Mouse (Mus musculus) cerebellum, adult 18-20 months (tissue): ENCODE data around the gene Ugt1a5.
A peak's percentile ranks its signal among the peaks of the same experiment; 100 is the strongest.
"Not testable (repeated sequence)": the region's sequence is repeated elsewhere in the genome, so short reads cannot be mapped to it uniquely, and the experiment has no call there.

ENCODE experiments used
- DNase-seq, 2 experiments: peaks; one replicate each; pipeline ENCODE4 v3.0.0; 2021

Gene Ugt1a5

DNA sequence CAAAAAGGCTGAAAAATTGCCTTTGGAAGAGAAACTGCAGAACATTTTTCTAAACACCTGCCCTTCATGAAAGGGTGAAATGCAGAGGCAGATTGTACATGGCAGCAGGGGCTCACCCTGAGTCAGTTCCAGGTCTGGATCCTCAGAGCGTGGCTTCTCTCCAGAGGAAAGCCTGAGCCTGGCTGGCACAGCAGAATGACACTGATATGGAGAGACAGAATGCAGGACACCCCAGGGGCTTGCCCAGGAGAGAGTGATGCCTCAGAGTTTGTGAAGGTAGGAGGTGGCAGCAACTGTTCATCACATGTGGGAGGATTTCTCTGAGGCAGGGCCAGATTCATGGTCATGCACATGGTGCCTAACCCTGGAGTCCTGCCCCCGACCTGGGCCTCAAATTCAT is 34.2 kb downstream of the Ugt1a5 start:
- peak; percentile 57 to 59 for DNase-seq

DNA sequence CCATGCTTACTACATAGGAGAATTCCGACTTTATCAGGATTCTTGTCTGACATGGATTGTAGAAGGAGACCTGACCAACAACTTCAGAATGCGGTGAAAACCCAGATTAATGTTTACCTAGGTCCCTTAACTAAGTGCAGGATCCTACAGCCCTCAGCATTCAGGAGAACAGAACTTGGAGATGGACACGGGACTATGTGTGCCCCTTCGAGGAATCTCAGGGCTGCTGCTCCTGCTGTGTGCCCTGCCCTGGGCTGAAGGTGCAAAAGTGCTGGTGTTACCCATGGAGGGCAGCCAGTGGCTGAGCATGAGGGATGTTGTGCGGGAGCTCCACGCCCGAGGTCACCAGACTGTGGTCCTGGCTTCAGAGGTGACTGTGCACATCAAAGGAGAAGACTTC is 34.6 kb downstream of the Ugt1a5 start, which contains the start of gene Ugt1a2:
Gene Ugt1a2 (plus strand): TSS at position 146 of the 400 bp plus-strand sequence.
- DNase-seq = peak in 1 of 2 experiments; percentile 6

- peak; percentile 89 to 92 for DNase-seq
Observed at GRCm38 (mm10) chr1:88205294-88205922, 39.6 kb downstream of the Ugt1a5 start, which contains the start of gene Dnajb3. TSS of gene Dnajb3 (minus strand) at chr1:88205782.

- no peak for DNase-seq
Observed at GRCm38 (mm10) chr1:88206843-88207479, 41.1 kb downstream of the Ugt1a5 start.

DNA sequence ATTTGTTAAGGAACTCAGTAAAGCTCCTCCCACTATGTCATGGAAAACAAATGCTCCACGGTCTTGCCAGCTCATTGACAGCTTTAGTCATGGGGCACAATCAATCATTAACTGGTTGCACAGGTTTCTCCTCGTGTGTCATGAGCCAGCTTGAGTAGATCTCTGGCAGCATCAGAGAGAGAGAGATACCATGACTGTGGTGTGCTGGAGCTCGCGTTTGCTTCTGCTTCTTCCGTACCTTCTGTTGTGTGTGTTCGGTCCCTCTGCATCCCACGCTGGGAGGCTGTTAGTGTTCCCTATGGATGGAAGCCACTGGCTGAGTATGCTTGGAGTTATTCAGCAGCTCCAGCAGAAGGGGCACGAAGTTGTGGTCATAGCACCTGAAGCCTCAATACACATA is 46.0 kb downstream of the Ugt1a5 start, which contains the start of gene Ugt1a1:
Gene Ugt1a1 (plus strand): TSS at position 148 of the 400 bp plus-strand sequence.
- no peak for DNase-seq

- no peak for DNase-seq
Observed at GRCm38 (mm10) chr1:88212341-88213045, 46.7 kb downstream of the Ugt1a5 start.

DNA sequence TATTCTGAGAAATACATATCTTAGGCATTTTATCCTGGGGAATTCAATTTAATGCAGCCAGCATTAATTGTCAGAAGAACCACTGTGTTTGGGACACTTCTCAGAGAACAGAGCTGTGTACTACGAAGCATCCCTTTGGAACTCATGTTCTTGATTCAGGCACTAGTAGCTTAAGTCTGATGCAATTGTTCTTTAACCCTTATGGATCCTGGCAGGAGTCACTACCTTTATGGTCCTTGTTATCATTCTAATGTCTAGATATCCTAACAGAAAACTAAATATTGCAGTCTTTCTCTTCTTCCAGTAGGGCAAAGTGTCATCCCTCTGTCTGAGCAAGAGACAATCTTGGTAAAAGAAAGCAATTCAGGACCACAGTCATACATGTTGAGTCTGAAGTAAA is 47.2 kb downstream of the Ugt1a5 start:
- no peak for DNase-seq

DNA sequence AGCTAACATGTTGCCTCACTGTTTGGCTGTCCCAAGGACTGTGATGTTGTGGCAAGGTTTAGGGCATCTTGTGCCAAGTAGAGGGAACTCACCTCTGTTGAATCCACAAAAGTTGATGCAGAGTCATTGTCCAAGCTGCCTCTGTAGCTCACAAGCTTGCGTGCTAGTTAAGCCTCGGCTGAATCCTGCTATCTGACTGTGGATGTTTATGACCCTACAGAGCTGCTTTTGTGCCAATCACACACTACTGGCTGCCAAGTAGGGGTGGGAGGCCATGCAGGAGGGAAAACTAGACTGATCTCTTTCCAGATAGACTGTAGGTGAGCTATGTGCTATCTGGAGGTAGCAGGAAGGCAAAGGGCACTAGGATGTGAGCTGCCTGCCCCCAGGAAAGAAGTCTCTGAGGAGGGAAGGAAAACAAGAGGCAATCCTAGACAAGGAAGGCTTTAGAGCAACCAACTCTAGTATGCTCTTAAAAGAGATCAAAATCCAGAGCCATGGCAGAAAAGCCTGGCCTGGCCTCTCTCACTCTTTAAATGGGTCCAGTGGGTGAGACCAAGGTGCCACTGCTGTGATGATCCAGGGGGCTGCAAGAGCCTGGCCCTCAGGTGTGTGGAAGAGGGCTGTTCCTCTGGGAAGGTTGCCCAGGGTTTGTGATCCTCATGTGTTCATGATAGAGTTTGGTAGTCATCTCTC is 48.1 kb downstream of the Ugt1a5 start:
- no peak for DNase-seq

DNA sequence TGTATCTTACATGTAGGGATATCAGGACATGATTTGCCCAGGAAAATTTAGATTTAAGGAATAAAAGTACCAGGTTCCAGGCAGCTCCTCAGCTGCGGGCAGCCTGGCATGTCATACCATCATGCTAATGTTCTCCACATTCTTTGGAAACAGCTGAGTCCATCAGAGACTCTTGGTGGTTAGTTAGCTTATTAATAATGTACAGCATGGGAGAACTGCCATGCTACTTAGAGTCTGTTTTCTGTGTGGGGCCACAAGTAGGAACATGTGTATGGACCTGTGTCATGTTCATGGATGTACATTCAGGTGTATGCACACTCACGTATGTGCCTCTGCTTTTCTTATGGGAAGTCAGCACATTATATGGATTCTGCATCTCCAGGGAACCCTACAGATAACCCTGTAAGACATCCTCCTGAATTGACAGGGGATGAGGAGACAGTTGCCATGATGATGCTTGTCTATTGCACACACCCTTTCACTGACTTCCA is 48.7 kb downstream of the Ugt1a5 start:
- DNase-seq = no peak

GRCm38 (mm10) chr1:88215466-88216380 is 49.9 kb downstream of the Ugt1a5 start:
- DNase-seq = no peak

GRCm38 (mm10) chr1:88216551-88216950 is 50.7 kb downstream of the Ugt1a5 start:
- no peak for DNase-seq

DNA sequence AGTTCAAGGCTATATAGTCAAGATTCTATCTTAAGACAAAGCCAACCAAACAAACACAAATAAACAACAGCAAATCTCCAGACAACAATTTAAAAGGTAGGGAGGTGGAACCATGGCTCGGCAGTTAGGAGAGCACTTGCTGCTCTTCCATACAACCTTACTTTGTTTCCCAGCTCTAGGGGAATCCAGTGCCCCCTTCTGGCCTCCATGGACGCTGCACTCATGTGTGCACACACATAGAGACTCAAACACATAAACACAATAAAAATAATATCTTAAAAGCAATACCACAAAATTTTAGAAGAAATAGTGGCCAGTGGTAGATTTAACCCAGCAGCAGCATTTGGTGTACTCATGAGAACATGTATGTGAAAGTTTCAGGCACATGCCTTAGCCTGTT is 51.3 kb downstream of the Ugt1a5 start:
- no peak for DNase-seq

GRCm38 (mm10) chr1:88217576-88217975 is 51.8 kb downstream of the Ugt1a5 start:
- DNase-seq = no peak

GRCm38 (mm10) chr1:88218051-88218450 is 52.2 kb downstream of the Ugt1a5 start:
- no peak for DNase-seq

GRCm38 (mm10) chr1:88218591-88218990 is 52.8 kb downstream of the Ugt1a5 start:
- DNase-seq = no peak

- no peak for DNase-seq
Observed at GRCm38 (mm10) chr1:88219054-88219453, 53.2 kb downstream of the Ugt1a5 start.

DNA sequence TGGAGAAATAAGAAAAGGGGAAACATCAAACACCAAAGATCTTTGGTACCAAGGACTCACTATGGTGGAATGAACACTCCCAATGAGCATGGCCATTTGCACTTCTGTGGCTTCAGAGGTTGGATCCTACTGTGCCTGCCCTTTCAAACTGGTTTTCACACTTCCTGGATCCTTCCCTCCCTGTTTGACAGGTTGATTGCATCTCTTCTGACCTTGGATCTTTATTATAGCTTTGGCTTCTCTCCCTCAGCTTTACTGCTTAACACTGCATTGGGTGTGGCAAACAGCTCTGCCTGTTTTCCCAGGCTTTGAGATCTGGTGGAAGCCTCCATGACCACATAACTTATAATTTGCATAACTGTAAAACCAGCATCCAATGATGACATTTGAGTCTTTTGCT is 54.5 kb downstream of the Ugt1a5 start:
- no peak for DNase-seq

DNA sequence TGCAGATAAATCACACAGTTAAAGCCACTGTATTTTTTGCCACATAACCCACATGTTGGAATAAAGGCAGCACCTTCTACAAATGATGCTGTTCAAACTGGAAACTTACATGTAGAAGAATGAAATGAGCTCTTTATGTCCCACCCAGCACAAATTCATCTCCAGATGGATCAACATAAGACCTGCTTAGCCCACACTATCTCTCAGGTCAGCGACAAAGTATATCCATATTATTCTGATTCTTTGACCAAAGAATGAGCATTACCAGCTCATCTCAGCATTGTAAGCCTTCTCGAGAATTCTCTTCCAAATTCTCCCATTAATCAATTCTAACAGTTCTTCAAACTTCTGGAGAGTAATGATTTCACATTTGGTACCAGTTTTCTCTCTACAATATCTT is 56.4 kb downstream of the Ugt1a5 start:
- DNase-seq = no peak

DNA sequence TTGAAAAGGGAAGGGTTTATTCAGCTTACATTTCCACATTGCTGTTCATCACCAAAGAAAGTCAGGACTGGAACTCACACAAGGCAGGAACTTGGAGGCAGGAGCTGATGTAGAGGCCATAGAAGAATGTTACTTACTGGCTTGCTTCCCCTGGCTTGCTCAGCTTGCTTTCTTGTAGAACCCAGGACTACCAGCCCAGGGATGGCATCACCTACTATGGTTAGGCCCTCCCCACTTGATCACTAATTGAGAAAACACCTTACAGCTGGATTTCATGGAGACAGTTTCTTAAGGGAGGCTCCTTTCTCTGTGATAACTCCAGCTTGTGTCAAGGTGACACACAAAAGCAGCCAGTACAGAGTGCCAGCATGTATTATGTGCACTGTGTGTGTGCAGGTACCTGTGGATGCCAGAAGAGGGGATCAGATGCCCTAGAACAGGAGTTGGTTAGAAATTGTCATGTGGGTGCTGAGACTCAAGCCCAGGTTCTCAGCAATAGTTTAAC is 57.3 kb downstream of the Ugt1a5 start:
- DNase-seq = not testable (repeated sequence)

DNA sequence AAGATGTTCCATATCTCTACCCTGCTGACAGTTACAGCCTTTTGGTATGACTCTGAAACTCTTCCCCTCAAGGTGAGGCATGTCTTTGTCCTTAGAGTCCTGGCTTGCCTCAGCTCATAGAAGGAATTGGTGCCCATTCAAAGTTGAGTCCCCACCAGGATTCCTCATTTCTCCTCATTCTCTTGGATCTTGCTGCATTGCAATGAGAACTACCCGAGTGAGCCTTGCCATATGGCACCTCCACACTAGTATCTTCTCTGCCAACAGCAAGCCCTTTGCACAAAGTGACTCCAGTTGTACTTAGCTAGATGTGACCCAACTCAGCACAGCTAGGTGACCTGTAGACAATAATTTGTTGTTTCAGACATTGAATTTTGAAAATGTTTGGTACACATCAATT is 57.8 kb downstream of the Ugt1a5 start:
- DNase-seq = peak in 1 of 2 experiments; percentile 3

- DNase-seq = peak in 1 of 2 experiments; percentile 3
Observed at GRCm38 (mm10) chr1:88224029-88224776, 58.4 kb downstream of the Ugt1a5 start.
